Mouse (Mus musculus): ENCODE data around the gene Gm10959.

DNA sequence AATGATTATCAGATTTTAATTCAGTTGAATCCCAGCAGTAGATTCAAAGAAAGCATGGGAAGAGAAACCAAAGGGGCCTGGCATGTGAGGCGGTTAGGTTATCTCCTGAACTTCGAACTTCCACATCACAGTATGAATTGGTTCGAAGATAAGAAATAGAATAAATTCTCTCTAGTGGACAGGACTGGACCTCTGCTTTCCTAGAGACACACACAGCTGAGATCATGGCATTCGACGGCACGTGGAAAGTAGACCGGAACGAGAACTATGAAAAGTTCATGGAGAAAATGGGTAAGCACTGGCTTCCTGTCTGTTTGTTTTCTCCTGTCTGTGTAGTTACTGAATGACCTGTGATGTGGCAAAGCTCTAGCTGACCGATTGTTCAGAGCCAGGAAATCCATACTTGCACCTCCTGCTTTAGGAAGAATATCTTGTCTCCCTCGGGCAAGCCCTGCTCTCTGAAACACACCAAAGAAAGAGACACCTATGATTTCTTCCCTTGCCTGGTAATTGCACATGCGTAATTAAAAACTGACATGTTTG is 23.9 kb downstream of the Gm10959 start:
- TF ChIP-seq CTCF (IDR thresholded peaks at IDR 0.05) (no peak), EP300 (IDR thresholded peaks at IDR 0.05) (no peak)
